Mouse (Mus musculus) layer of hippocampus, adult 18-20 months (tissue): ENCODE results near the gene Gli1. TPM values are rescaled to one million over a fixed set of nuclear protein-coding genes. Genes with fewer than 3 reads are reported as not detected.

Source experiments
- DNase-seq, 2 experiments: peaks; one replicate each; pipeline ENCODE4 v3.0.0; 2022; ENCODE audit warnings: low spot score in 2 of 2
- total RNA-seq, 2 experiments: library from RNA; stranded (reverse); gene quantifications; 2 replicates each; pipeline ENCODE4 v1.2.3; 2021

Gene Gli1
- total RNA-seq, 2 experiments from 2014 or later: 1.5 to 2.0 TPM

DNA sequence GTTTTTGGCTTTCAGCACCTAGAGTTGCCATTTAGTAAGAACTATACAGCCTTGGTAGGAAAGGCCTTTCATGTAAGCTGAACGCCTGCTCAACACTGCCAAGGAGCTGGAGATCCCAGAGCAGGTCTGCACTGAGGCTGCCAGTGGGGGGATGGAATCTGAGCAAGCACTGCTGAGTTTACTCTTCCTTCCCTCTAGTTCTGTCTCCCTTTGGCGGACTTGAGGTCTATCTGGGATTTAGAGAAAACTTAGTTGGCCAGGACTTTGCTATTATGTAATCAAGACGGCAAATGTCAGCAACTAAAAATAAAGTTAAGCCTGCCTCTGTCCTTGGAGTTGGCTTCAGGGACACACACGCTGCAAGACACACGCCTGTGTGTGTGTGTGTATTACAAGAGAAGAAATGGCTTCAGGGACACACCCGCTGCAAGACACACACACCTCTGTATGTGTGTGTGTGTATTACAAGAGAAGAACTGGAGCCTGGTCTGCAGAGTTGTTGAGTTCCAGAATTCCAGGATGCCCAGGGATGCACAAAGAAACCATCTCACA lies 48.7 kb downstream of the Gli1 start:
- no peak for DNase-seq

DNA sequence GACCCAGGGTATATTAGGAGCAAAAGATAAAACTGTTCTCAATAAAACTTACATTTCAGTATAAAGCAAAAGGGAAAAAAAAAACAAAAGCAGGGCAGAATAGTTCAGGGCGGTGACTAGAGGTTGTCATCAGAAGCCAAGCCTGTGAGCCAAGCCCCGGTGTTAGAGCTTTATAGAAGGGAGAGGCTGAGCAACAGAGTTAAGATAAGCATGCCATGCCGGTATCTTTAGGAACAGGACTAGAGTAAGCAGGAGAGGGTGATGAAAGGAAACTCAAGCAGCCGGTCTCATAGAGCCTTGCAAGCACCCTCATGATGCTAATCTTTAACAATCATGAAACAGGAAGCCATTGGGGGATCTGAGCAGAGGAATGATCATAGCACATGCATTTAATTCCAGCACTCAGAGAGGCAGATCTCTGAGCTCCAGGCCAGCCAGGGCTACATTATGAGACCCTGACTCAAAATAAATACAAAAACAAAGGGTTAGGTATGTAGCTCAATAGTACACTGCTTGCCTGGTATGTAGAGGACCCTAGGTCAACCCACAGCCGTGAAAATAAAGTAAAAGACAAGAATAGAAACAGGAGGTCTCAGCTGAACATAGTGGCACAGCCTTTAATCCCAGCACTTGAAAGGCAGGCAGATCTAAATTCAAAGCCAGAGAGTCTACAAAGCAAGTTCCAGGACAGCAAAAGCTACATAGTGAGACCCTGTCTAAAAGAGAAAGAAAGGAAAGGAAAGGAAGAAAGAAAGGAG lies 49.7 kb downstream of the Gli1 start:
- no peak for DNase-seq

GRCm38 (mm10) chr10:127290930-127291880 lies 50.6 kb downstream of the Gli1 start:
- peak in 1 of 2 experiments; percentile 20 for DNase-seq

- DNase-seq: peak; percentile 98 to 100
Observed at GRCm38 (mm10) chr10:127290307-127290929, 51.4 kb downstream of the Gli1 start.

DNA sequence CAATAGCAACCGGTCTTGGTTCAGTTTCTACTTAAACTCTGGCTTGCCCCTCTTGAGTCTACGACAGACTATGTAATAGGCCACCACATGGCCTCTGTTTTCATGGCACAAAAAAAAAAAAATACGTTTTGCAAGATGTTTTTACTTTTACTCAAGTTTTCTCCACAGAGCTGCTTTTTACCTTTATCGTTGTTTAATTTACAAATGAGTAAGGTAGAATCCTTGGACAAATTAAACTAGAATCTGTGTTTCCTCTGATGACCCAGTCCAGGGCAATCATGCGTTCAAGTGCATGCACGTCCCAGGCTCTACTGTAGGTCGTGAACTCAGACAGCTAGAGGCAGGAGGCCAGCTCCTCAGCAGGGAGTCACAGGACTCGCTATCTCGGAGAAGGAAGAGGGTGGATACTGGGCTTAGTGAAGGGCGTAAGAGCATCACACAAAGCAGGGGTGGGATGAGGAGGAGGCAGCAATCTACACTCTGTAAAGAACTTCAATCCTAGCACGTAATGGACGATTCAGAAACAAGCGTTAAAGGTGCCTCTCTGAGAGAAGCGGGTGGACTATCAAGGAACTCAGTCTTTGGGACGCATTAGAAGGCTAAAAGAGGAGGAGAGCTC lies 52.1 kb downstream of the Gli1 start:
- peak in 1 of 2 experiments; percentile 50 for DNase-seq

- peak; percentile 76 to 88 for DNase-seq
Observed at GRCm38 (mm10) chr10:127288800-127289572, 52.8 kb downstream of the Gli1 start, which contains the start of gene Mbd6. Mbd6 (minus strand) TSS chr10:127289018.

DNA sequence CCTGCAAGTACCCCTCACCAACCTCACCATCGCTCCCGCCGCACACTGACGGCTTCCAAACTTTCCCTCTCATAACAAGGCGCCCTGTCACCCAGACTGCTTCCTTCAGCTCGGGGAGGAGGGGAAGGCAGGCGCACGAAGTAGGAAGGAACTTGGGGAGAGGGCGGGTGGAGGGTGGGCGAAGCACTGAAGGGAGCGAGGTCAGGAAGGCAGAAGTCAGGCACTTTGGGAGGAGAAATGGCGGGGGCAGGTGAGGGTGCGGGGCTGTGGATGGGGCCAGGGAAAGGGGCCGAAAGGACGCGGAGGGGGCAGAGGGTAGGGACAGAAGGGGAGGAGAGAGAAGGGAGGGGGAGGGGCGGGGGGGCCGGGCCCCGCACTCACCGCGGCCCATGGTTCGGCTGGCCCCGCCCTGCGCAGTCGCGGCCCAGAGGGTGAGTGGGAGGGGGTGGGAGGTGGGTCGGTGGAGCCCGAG lies 53.4 kb downstream of the Gli1 start:
- no peak for DNase-seq

DNA sequence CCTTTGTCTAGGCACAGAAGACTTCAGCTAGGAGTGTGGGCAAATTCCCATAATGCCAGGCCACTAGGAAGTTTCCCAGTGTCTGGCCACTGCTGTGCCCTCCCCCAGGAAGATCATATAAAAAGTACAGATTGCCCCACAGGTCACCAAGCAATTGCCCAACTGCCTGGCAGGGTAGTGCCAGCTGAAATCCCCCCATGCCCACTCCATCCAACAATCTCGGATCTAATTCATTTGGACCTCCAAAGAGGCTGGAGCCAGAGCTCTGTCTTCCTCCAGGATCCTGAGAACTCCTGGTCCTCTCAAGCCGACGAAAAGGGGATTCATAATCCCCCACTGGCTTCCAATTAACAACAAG lies 53.9 kb downstream of the Gli1 start:
- no peak for DNase-seq

GRCm38 (mm10) chr10:127287271-127287935 lies 54.4 kb downstream of the Gli1 start:
- DNase-seq: no peak

DNA sequence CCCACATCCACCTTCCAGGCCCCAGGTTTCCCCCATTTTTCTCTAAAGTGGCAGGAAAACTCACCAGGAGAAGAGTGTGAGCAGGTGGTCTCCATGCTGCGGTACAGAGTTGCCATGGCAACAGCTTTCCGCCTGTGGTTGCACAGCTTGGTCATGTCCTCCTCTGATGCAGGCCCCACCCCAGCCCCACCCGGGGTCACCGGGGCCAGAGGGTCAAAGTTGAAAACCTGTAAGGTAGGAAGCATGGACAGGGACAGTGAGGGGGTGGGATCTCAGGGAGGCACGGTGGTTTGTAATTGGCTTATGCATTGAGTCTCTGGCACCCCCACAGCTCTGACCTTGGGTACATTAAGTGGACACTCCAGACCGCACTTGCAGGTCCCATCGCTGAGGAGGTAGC lies 55.0 kb downstream of the Gli1 start:
- DNase-seq: no peak

DNA sequence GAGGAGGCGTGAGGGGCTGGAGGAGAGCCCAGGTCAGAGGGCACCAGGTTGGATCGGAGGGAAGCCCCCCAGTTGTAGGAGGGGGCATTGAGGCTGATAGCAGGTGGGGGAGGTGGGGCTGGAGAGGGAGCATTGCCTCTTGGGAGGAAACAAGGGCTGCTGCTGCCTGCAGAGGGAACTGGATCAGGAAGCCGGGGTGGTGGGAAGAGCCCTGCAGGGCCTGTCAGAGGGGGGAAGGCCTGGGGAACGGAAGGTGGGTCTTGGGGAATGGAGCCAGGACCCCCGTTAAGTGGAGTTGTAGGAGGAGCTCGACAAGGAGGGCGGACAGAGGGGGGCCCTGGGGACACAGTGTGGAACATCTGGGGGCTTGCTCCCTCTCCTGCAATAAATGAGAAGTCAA lies 55.6 kb downstream of the Gli1 start:
- no peak for DNase-seq

DNA sequence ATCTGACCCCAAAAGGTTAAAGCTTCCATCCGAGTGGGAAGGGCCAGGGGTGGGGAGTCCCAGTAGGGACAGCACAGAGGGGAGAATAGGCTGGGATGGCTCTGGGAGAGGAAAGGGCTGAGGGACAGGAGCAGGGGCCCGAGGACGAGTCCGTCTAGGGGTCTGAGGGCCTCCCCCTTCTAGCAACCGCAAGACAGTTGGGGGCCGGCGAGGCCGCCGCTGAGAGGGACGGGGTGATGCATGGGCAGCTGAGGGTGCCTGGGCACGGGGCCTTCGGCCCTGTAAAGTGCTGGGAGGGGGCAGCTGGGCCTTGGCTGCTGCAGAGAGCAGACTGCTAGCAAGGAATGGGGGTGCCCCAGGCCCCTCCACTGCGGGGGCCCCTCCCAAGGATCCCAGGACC lies 56.1 kb downstream of the Gli1 start:
- no peak for DNase-seq

- no peak for DNase-seq
Observed at GRCm38 (mm10) chr10:127284724-127285500, 56.9 kb downstream of the Gli1 start.

GRCm38 (mm10) chr10:127284105-127284622 lies 57.6 kb downstream of the Gli1 start:
- DNase-seq: no peak

DNA sequence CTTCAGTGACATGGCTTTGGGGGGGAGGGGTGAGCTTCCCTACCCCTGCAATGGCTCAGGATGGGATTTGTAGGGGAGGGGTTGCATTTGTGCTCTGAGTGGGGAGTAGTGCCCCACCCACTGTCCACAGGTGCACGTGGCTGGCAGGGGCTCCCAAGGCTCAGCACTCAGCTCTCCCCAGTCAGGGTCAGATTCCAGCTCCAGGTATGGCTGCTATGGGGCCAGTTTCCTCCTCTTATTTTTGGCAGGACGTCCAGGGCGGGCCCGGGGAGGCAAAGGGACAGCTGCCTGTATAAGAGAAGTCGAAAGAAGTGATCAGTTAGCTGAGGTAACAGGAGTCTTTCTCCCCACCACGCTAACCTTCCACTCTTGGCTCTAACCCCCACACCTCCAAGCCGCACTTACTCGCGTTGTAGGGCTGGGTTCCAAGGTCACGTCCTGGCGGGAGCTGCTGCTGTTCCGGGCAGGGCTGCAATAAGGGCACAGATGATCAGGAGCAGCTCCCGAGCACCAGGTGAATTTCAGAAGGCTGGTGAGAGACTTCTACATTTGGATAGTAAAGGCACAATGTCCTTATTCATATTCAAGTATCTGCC lies 59.1 kb downstream of the Gli1 start:
- DNase-seq: no peak

GRCm38 (mm10) chr10:127281316-127281715 lies 60.5 kb downstream of the Gli1 start:
- no peak for DNase-seq
